Mouse (Mus musculus) 3134 (cell line): ENCODE measurements around the gene Ccdc85b.
A peak's percentile ranks its signal among the peaks of the same experiment; 100 is the strongest.

Experiments
- DNase-seq: peaks from one replicate; pipeline ENCODE4 v3.0.0-alpha.2; 2011; ENCODE audit warnings: low spot score; ENCODE audit not compliant: insufficient read length; ENCODE audit errors: extremely low read depth

Gene Ccdc85b

DNA sequence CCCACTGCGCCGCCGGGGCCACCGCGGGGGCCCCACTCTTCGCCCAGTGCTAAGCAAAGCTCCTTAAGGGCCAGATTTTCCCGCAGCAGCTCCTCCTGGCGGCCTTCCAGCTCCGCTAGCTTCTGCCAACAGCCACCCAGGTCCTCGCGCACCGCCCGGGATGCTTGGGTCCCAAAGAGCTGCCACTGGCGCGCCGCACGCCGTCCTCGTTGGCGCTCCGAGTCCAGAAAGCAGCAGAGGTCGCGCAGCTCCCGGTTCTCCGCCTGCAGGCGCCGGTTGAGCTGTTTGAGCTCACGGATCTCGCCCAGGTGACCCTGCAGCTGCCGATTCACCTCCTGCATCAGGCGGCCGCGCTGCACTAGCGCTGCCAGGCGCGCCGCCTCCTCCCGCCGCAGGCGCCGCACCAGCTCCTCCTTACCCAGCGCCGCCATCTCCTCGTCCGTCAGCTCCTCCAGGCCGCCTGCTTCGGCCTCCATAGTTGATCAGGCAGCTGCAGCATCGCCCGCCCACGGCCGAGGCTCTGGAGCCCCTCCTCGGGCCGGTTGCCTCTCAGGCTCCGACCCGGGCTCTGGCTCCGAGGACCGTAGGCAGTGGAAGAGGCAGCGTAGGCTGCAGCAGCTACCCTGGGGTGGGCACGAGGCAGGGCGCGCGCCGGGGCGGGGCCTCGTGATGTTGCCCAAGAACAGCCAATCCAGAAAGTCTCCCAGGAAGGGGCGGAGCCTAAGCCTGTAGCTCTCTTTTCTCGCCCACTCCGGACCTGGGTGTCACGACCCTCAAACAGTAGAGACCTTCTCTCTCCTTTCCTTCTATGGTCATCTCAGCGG is 560 bp downstream of the Ccdc85b start:
- peak; percentile 91 for DNase-seq

- no peak for DNase-seq
Observed at GRCm38 (mm10) chr19:5456241-5456921, 1.3 kb downstream of the Ccdc85b start.

DNA sequence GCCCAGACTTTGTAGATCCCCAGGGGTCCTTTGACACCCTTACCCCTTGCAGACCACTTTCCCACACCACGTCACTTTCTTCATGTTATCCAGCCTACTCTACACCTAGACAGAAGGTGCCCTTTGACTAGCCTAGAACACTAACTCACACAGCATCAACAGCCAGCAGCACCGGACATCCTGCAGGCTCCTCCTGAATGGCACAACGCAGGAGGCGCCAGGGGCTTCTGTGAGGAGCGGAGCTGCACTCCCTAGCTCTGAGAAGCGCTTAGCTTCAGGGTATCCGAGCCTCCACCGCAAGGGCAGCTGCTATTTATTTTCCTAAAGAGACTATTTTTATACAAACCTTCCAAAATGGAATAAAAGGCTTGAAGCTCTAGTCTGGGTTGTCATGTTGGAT is 2.1 kb downstream of the Ccdc85b start:
- no peak for DNase-seq

GRCm38 (mm10) chr19:5455037-5455436 is 2.7 kb downstream of the Ccdc85b start:
- peak; percentile 47 for DNase-seq

DNA sequence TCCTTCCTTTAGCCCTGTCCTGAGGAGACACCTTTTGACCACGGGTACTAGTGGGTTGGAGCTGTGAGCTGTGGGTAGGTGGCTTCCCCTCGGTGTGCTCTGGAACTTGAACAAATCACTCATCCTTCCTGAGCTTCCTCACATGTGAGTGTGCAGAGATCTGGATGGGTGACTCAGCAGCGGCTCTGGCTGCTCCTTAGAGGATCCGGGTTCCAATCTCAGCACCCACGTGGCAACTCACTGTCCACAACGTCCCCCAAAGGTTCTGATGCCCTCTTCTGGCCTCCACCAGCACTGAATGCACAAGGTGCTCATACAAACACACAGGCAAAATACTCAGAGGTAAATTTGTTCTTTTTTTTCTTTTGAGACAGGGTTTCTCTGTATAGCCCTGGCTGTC is 5.9 kb downstream of the Ccdc85b start:
- peak; percentile 57 for DNase-seq

- DNase-seq: no peak
Observed at GRCm38 (mm10) chr19:5449673-5450072, 8.0 kb downstream of the Ccdc85b start.

GRCm38 (mm10) chr19:5448354-5449150 is 9.1 kb downstream of the Ccdc85b start:
- peak; percentile 90 for DNase-seq

- DNase-seq: peak; percentile 90
Observed at GRCm38 (mm10) chr19:5447515-5448353, 10.0 kb downstream of the Ccdc85b start, which contains the start of gene Fosl1. Fosl1 (plus strand) TSS chr19:5447547.

GRCm38 (mm10) chr19:5445747-5446146 is 11.9 kb downstream of the Ccdc85b start:
- DNase-seq: no peak

DNA sequence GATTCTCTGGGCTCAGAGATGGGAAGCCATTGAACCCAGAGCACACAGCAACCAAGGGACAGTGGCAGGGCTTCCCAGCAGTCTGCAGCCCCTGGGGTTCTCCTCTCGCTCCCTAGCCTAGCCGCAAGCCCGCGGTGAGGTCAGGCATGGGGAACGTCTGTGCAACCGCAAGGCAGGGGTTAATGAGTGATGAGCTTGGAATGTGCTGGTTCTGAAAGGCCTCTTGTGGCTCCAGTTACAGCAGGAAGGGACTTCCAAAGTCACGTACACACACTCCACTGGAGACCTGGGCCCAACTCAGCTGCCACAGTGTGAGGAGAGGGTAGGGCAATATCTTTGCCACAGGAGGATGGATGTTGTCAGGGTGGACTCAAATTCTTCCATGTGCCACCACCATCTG is 12.7 kb downstream of the Ccdc85b start:
- DNase-seq: peak; percentile 92

- DNase-seq: no peak
Observed at GRCm38 (mm10) chr19:5444371-5444908, 13.3 kb downstream of the Ccdc85b start.

- no peak for DNase-seq
Observed at GRCm38 (mm10) chr19:5433951-5434350, 23.7 kb downstream of the Ccdc85b start.

DNA sequence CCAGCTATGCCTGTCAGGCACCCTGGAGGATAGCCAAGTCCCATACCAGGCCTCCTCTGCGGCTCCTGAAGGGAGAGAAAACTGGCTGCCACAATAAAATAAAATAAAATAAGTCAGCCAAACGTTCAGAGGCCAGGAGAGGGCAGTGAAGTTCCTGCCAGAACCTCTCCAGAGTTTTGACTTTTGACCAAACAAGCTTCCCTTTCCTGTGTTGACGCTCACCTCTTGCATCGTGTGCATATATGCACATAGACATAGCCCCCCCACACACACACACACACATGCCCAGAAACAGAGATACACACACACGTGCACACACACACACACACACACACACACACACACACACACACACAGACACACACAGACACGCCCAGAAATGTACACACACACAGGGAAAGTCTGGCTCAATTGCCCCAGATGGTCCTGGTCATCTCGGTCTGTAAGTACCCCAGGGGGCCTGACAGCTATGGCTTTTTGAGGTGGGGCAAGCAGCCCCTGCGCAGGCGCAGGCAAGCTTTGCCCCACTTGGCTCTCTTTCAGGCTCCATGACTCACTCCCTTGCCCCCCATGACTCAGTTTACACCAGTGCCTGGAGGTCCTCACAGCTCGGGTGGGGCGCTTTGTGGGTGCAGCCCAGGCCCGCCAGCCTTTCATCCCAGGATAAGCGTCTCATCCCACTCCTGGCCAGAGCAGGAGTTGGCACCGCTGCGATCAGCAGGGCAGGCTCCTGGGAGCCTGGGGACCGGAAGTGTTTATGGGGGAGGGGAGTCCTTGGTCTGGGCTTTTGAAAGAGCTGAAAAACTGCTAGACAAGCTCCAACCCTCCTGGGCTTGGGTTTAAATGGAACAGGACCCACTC is 24.5 kb downstream of the Ccdc85b start:
- DNase-seq: peak; percentile 85

DNA sequence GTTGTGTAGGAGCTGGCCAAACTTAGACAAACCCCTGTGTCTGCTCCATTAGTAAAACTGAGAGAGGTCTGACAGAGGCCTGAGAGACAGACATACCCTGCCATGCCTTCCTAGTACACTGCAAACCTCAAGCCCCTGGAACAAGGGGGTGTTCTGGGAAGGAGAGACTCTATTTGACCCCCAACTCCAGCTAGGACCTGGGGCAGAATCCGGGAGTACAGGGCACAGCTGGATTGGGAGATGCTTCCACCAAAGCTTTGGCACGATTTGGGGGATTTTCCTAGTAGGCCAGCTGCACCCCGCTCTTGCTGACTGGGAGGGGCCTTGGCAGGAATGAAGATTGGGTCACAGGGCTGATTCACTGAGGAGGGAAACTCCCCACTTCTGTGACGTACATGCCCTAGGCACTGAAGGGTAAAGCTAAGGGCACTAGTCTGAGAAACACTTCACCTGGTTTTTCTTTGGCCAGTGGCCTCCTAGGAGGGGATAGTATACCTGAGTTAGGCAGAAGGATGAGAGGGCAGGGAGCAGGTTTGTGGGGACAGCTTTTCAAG is 25.7 kb downstream of the Ccdc85b start:
- DNase-seq: peak; percentile 58

GRCm38 (mm10) chr19:5430408-5430807 is 27.3 kb downstream of the Ccdc85b start:
- DNase-seq: no peak

GRCm38 (mm10) chr19:5429806-5430205 is 27.9 kb downstream of the Ccdc85b start:
- peak; percentile 93 for DNase-seq

DNA sequence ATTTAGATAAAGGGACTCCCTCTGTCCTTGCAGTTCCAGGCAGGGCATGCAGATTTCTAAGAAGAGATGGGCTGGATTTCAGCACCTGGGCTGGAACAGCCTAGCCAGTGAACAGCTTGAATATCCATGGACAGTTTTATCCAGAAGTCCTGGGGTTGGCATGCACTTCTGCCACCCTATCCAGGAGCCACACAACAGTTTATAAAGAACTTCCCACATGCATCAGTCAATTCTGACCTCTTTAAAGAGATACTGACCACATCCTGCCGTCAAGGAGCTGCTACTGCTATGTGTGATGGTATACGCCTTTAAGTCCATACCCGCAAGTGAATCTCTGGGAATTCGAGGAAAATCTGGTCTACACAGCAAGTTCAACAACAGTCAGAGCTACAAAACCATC is 28.5 kb downstream of the Ccdc85b start:
- DNase-seq: no peak

DNA sequence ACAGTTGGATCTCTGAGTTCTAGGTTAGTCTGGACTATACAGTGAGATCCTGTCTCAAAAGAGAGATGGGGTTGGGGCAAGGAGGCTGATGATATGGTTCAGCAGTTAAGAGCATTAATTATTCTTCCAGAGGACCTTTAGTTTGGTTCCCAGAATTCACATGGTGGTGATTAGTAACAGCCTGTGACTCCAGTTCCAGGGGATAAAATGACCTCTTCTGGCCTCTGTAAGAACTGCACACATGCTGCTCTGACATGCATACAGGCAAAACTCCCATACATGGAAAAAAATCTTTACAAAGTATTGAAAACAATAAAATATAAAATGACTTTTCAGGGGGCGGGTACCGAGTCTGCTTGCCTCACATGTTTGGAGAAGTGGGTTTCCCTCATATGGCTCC is 29.6 kb downstream of the Ccdc85b start:
- no peak for DNase-seq
